23 mouse cellular contexts compared by ENCODE assay signal in genomic region chr6:99491146-99491545, GRCm38 (mm10). TPM values are rescaled to one million over a fixed set of nuclear protein-coding genes. Genes with fewer than 3 reads are reported as not detected.
DNase-seq lines count a peak whose midpoint lies in the region; ATAC-seq and TF ChIP-seq lines count a peak whose summit lies in the region.
"Had no signal": no experiment of that assay in that cellular context is flagged by ENCODE, and none has a peak within 500 bp of the region (broad histone marks: within the 10 kb centered on the region; RNA-seq: fewer than 3 reads in every experiment).

No protein-coding gene starts in this region.

- no peak for TF ChIP-seq CTCF in gastrocnemius, adult 2 months (IDR thresholded peaks at IDR 0.05)

- ATAC-seq in kidney, embryonic 15.5 days (replicated peaks; ENCODE audit: low FRiP score) = no peak
- ATAC-seq: CD4-positive, CD25-positive, alpha-beta regulatory T cell, adult 4 months; forebrain, embryonic 14.5 days; hindbrain, postnatal 0 days had no signal

- intact Hi-C loops in gastrocnemius, adult 2 months (cut with DNase I) = no loop called here
- intact Hi-C loops in gastrocnemius, postnatal 36 days (cut with DNase I) = no loop called here

- H3K4me3 ChIP-seq in gastrocnemius, adult 2 months = no peak overlapping the region
- no peak overlapping the region for H3K4me3 ChIP-seq in kidney, embryonic 15.5 days (replicated peaks)
- H3K4me3 ChIP-seq in embryonic facial prominence, embryonic 10.5 days = no peak overlapping the region
- H3K4me3 ChIP-seq: embryonic facial prominence, embryonic 15.5 days; erythroblast, embryonic 14.5 days; forebrain, embryonic 10.5 days; heart, embryonic 10.5 days; heart, embryonic 15.5 days; hindbrain, embryonic 12.5 days had no signal

- peak; percentile 34 to 64 for DNase-seq in adrenal gland, adult (ENCODE audit: inconsistent age in 2 of 2, low spot score in 1 of 2)
- DNase-seq in adrenal gland, postnatal 25 days = no peak
- peak; percentile 44 for DNase-seq in gastrocnemius, adult 2 months
- no peak for DNase-seq in gastrocnemius, postnatal 36 days
- no peak for DNase-seq in kidney, adult 11 months
- DNase-seq in skeletal muscle tissue, adult 2 months (ENCODE audit: low read depth, low spot score) = peak; percentile 75
- DNase-seq in embryonic facial prominence, embryonic 10.5 days (ENCODE audit: low spot score) = no peak
- DNase-seq: adrenal gland, adult 8-10 months; B cell, adult 2 months; cerebellum, adult 18-20 months; cerebellum, adult 9-11 months; gastrocnemius, postnatal 14 days; heart, postnatal 4 days had no signal

- no peak overlapping the region for H3K4me2 ChIP-seq in kidney, embryonic 15.5 days
- H3K4me2 ChIP-seq: embryonic facial prominence, embryonic 15.5 days; heart, embryonic 15.5 days; hindbrain, embryonic 12.5 days had no signal

- H3K36me3 ChIP-seq in kidney, embryonic 15.5 days = 0 out of 2 replicates have a peak, but pooled peaks cover 3% of the 10 kb centered on the region
- 0 out of 2 replicates have a peak, but pooled peaks cover 6% of the 10 kb centered on the region for H3K36me3 ChIP-seq in embryonic facial prominence, embryonic 10.5 days (replicated peaks)
- H3K36me3 ChIP-seq: embryonic facial prominence, embryonic 15.5 days; heart, embryonic 10.5 days; heart, embryonic 15.5 days; hindbrain, embryonic 12.5 days had no signal

- peaks cover 48% of the 10 kb centered on the region for H3K4me1 ChIP-seq in kidney, embryonic 15.5 days
- H3K4me1 ChIP-seq in embryonic facial prominence, embryonic 10.5 days = peaks cover 38% of the 10 kb centered on the region

- WGBS in kidney, embryonic 15.5 days = 65% methylated on average over 3 of the region's 3 CpGs
- 80% methylated on average over 3 of the region's 3 CpGs for WGBS in embryonic facial prominence, embryonic 10.5 days

- no peaks in the 10 kb centered on the region for H3K9me3 ChIP-seq in kidney, embryonic 15.5 days (replicated peaks)
- no peaks in the 10 kb centered on the region for H3K9me3 ChIP-seq in embryonic facial prominence, embryonic 10.5 days
- H3K9me3 ChIP-seq: embryonic facial prominence, embryonic 15.5 days; forebrain, embryonic 10.5 days; heart, embryonic 10.5 days; heart, embryonic 15.5 days; hindbrain, embryonic 12.5 days had no signal

- H3K27me3 ChIP-seq in kidney, embryonic 15.5 days = no peaks in the 10 kb centered on the region
- H3K27me3 ChIP-seq in embryonic facial prominence, embryonic 10.5 days (replicated peaks; ENCODE audit: low read depth, poor library complexity, severe bottlenecking) = no peaks in the 10 kb centered on the region
- H3K27me3 ChIP-seq: heart, embryonic 15.5 days; hindbrain, embryonic 12.5 days had no signal

- peak overlapping the region; percentile 78 for H3K27ac ChIP-seq in gastrocnemius, adult 2 months
- peak overlapping the region; percentile 56; the same call in 1 of the 2 replicates for H3K27ac ChIP-seq in kidney, embryonic 15.5 days
- H3K27ac ChIP-seq in embryonic facial prominence, embryonic 10.5 days (replicated peaks) = no peak overlapping the region
- H3K27ac ChIP-seq: embryonic facial prominence, embryonic 15.5 days; forebrain, embryonic 10.5 days; heart, embryonic 10.5 days; heart, embryonic 15.5 days; hindbrain, embryonic 12.5 days; hindbrain, postnatal 0 days had no signal

- H3K9ac ChIP-seq in kidney, embryonic 15.5 days = no peak overlapping the region
- H3K9ac ChIP-seq: embryonic facial prominence, embryonic 15.5 days; heart, embryonic 15.5 days; hindbrain, embryonic 12.5 days had no signal

RNA-seq across cellular contexts. Expression of gene Foxp1, which starts 31.4 kb away (rescaled TPM):
- total RNA-seq in adrenal gland, postnatal 25 days (2021) = 51.1 and 58.1 TPM in 2 replicates
- 10 to 100 TPM; 17.4 to 20.9 TPM for total RNA-seq in gastrocnemius, adult 2 months (2021)
- 10 to 100 TPM; 15.9 to 18.4 TPM for total RNA-seq in gastrocnemius, postnatal 36 days (2021)
- 50.2 and 55.0 TPM in 2 replicates for polyA plus RNA-seq in kidney, embryonic 15.5 days (2015; fragmentation: Nextera tagmentation; extraction: Ambion mirVana)
- 88.5 and 107 TPM in 2 replicates for polyA plus RNA-seq in embryonic facial prominence, embryonic 10.5 days (2016; fragmentation: Nextera tagmentation; extraction: Ambion mirVana)

Comparison
In these comparisons a context has a peak if more than half of its experiments do, and no peak if none do; other contexts are left out.
1. DNase-seq: peak in adrenal gland, adult (2 of 2), gastrocnemius, adult 2 months (single experiment) and skeletal muscle tissue, adult 2 months (single experiment); none in adrenal gland, postnatal 25 days (single experiment), gastrocnemius, postnatal 36 days (0 of 2), kidney, adult 11 months (single experiment) and embryonic facial prominence, embryonic 10.5 days (single experiment).